Mouse (Mus musculus): ENCODE measurements around the gene Polr2j. TPM values are rescaled to one million over a fixed set of nuclear protein-coding genes. Genes with fewer than 3 reads are reported as not detected.
"Not testable (repeated sequence)": the region's sequence is repeated elsewhere in the genome, so short reads cannot be mapped to it uniquely, and the experiment has no call there.

The Polr2j gene
- polyA plus RNA-seq, 1 experiment from 2014 or later, result 198 TPM

DNA sequence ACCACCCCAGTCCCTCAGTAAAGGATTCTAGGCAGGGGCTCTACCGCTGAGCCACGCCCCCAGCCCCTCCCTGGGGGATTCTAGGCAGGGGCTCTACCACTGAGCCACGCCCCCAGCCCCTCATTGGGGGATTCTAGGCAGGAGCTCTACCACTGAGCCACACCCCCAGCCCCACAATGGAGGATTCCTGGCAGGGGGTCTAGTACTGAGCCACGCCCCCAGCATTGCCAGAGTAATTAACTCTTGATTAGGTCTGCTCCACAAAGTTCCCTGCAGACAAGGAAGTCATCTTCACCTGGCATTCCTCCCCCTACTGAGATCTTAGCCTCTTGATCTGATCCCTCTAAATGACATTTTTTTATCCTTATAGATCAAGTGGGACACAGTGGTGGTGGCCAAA, 2.9 kb upstream of the Polr2j start:
- ATAC-seq (ENCODE audit: borderline replicate concordance, extremely low read depth, low FRiP score, low TSS enrichment); H3K27ac ChIP-seq; H3K27me3 ChIP-seq; H3K4me3 ChIP-seq; H3K36me3 ChIP-seq; H3K9me3 ChIP-seq; H3K4me2 ChIP-seq; H3K9ac ChIP-seq: not testable (repeated sequence)
- 47% methylated on average over 4 of the region's 4 CpGs for WGBS
- peaks cover 18% of the 10 kb centered on the region for H3K4me1 ChIP-seq

GRCm38 (mm10) chr5:136116784-136117112, 317 bp downstream of the Polr2j start:
- ATAC-seq (ENCODE audit: borderline replicate concordance, extremely low read depth, low FRiP score, low TSS enrichment), result peak; percentile 35; the same call in 1 of the 2 replicates
- H3K4me2 ChIP-seq, result peak overlapping the region; percentile 67
- H3K27ac ChIP-seq, result no peak overlapping the region
- H3K36me3 ChIP-seq, result peaks cover 23% of the 10 kb centered on the region
- peak overlapping the region; percentile 89 for H3K9ac ChIP-seq
- WGBS, result under 1% methylated on average over 22 of the region's 22 CpGs
- no peaks in the 10 kb centered on the region for H3K27me3 ChIP-seq
- peaks cover 18% of the 10 kb centered on the region for H3K4me1 ChIP-seq
- no peaks in the 10 kb centered on the region for H3K9me3 ChIP-seq
- H3K4me3 ChIP-seq, result peak overlapping the region; percentile 86

GRCm38 (mm10) chr5:136122165-136122564, 5.7 kb downstream of the Polr2j start:
- Histone ChIP-seq H3K4me3 (no peak overlapping the region), H3K9ac (no peak overlapping the region), H3K4me1 (peaks cover 11% of the 10 kb centered on the region), H3K27me3 (no peaks in the 10 kb centered on the region), H3K9me3 (no peaks in the 10 kb centered on the region), H3K27ac (no peak overlapping the region), H3K36me3 (peaks cover 60% of the 10 kb centered on the region), H3K4me2 (no peak overlapping the region)
- no peak for ATAC-seq (ENCODE audit: borderline replicate concordance, extremely low read depth, low FRiP score, low TSS enrichment)
- 84% methylated on average over 10 of the region's 10 CpGs for WGBS

DNA sequence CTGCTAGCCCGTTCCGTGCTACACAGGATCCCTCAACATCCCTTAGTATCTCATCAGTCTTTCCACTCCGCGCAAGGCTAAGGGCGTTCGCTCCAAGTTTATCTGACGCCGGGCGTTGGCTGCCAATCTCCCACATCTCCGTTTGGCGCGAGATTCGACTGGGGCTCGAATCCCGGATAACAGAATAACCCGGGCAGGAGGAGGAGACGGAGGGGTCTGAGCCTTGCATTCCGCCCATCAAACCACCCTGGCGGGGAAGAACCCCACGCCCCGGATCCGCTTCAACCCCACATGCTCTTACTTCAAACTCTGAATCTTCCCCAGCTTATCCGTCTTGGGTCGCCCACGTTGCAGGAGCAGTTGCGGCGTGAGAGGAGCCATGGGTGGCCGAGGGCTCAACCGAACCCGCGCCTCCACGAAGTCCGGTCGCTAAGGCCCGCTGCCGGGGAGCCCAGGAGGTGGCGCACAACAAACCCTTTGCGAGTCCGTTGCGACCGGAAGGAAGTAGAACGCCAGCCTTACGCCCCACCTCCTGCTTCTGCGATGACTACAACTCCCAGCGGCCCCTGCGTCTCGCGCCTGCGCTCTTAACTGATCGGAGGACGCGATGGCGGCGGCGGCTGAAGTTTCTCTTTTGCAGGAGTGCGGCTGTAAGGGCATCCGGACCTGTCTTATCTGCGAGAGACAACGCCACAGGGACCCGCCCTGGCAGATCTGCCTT, 19.3 kb downstream of the Polr2j start, which contains the start of the genes Lrwd1 and Alkbh4:
Gene Lrwd1 (minus strand): TSS at position 504 of the 721 bp plus-strand sequence.
Gene Alkbh4 (plus strand): TSS at position 576 of the 721 bp plus-strand sequence.
- Histone ChIP-seq H3K4me2 (peak within 1 kb of the TSS; percentile 73), H3K27ac (peak within 1 kb of the TSS; percentile 74), H3K9me3 (no peaks in the 10 kb centered on the region), H3K27me3 (no peaks in the 10 kb centered on the region), H3K4me3 (peak within 1 kb of the TSS; percentile 72), H3K9ac (peak within 1 kb of the TSS; percentile 63), H3K4me1 (peaks cover 20% of the 10 kb centered on the region), H3K36me3 (peaks cover 25% of the 10 kb centered on the region)
- under 1% methylated on average over 60 of the region's 60 CpGs for WGBS
- ATAC-seq (ENCODE audit: borderline replicate concordance, extremely low read depth, low FRiP score, low TSS enrichment), result peak; percentile 94

DNA sequence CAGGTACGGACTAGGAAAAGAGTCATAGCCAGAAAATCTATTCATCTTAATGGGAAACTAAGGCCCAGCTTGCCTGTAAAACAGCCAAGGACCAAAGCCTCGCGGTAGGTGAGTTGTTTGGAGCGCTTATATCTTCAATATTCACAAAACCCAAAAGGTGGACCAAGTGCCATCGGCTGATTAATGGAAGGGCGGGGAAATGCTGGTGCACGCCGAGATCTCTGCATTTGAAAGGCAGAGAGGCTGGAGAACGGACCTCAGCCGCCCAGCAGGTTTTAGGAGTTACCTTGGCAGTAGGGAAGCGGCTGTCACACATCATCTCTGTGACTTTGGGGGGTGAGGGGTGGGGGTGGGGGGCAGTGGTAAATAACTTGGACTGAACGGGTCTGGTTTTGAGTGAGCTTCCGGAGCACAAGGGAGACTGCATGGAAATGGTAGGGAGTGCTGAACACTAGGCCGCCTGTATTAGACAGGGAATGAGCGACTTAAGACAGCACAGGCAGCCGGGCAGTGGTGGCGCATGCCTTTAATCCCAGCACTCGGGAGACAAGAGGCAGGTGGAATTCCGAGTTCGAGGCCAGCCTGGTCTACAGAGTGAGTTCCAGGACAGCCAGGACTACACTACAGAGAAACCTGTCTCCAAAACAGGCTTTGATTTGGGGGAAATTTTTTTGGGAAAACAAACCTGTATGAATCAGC, 20.0 kb downstream of the Polr2j start:
- H3K4me2 ChIP-seq, result peak overlapping the region; percentile 73
- peak overlapping the region; percentile 72 for H3K4me3 ChIP-seq
- no peak for ATAC-seq (ENCODE audit: borderline replicate concordance, extremely low read depth, low FRiP score, low TSS enrichment)
- peaks cover 20% of the 10 kb centered on the region for H3K4me1 ChIP-seq
- peak overlapping the region; percentile 55 for H3K27ac ChIP-seq
- H3K9me3 ChIP-seq, result no peaks in the 10 kb centered on the region
- peaks cover 30% of the 10 kb centered on the region for H3K36me3 ChIP-seq
- no peaks in the 10 kb centered on the region for H3K27me3 ChIP-seq
- WGBS, result 5% methylated on average over 20 of the region's 20 CpGs
- peak overlapping the region; percentile 63 for H3K9ac ChIP-seq

GRCm38 (mm10) chr5:136137658-136138274, 21.3 kb downstream of the Polr2j start:
- ATAC-seq (ENCODE audit: borderline replicate concordance, extremely low read depth, low FRiP score, low TSS enrichment), result no peak
- Histone ChIP-seq H3K27ac (no peak overlapping the region), H3K36me3 (peaks cover 39% of the 10 kb centered on the region), H3K9me3 (no peaks in the 10 kb centered on the region), H3K4me3 (peak overlapping the region; percentile 72; the same call in 1 of the 2 replicates), H3K4me1 (peaks cover 20% of the 10 kb centered on the region), H3K9ac (no peak overlapping the region), H3K27me3 (no peaks in the 10 kb centered on the region), H3K4me2 (0 out of 2 replicates have a peak overlapping the region, but pooled peaks have one; percentile 73)
- WGBS, result 68% methylated on average over 13 of the region's 13 CpGs

DNA sequence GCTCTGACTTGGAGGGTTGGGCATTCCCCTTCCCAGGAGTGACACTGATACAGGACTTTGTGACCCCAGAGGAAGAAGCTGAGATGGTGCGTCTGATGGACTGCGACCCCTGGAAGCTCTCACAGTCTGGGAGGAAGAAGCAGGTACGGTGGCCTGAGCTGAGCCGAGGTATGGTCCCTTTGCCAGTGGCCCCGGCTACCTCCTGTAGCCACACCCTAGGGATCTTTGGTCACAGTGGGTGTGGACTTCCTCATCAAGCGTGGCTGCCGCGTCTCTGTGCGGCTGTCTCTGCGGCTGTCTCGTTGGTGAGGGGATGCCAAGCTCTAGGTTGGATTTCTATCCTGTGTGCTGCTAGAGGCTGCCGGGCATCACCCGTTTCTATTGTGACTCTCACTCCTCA, 23.0 kb downstream of the Polr2j start:
- no peak overlapping the region for H3K9ac ChIP-seq
- WGBS, result 91% methylated on average over 13 of the region's 13 CpGs
- ATAC-seq (ENCODE audit: borderline replicate concordance, extremely low read depth, low FRiP score, low TSS enrichment), result no peak
- H3K4me3 ChIP-seq, result no peak overlapping the region
- peaks cover 34% of the 10 kb centered on the region for H3K36me3 ChIP-seq
- no peaks in the 10 kb centered on the region for H3K9me3 ChIP-seq
- no peaks in the 10 kb centered on the region for H3K27me3 ChIP-seq
- H3K4me2 ChIP-seq, result no peak overlapping the region
- H3K27ac ChIP-seq, result no peak overlapping the region
- H3K4me1 ChIP-seq, result peaks cover 20% of the 10 kb centered on the region

GRCm38 (mm10) chr5:136140057-136140482, 23.6 kb downstream of the Polr2j start:
- 94% methylated on average over 10 of the region's 10 CpGs for WGBS
- Histone ChIP-seq H3K27ac (no peak overlapping the region), H3K4me3 (no peak overlapping the region), H3K9me3 (no peaks in the 10 kb centered on the region), H3K27me3 (no peaks in the 10 kb centered on the region), H3K4me1 (peaks cover 13% of the 10 kb centered on the region), H3K36me3 (peaks cover 34% of the 10 kb centered on the region), H3K9ac (no peak overlapping the region), H3K4me2 (no peak overlapping the region)
- ATAC-seq (ENCODE audit: borderline replicate concordance, extremely low read depth, low FRiP score, low TSS enrichment), result no peak

- H3K4me3 ChIP-seq, result no peak overlapping the region
- 79% methylated on average over 5 of the region's 5 CpGs for WGBS
- H3K9ac ChIP-seq, result no peak overlapping the region
- H3K27ac ChIP-seq, result no peak overlapping the region
- H3K36me3 ChIP-seq, result peaks cover 34% of the 10 kb centered on the region
- H3K9me3 ChIP-seq, result no peaks in the 10 kb centered on the region
- no peak overlapping the region for H3K4me2 ChIP-seq
- ATAC-seq (ENCODE audit: borderline replicate concordance, extremely low read depth, low FRiP score, low TSS enrichment), result no peak
- no peaks in the 10 kb centered on the region for H3K27me3 ChIP-seq
- no peaks in the 10 kb centered on the region for H3K4me1 ChIP-seq
Observed at GRCm38 (mm10) chr5:136142746-136143145, 26.3 kb downstream of the Polr2j start.

DNA sequence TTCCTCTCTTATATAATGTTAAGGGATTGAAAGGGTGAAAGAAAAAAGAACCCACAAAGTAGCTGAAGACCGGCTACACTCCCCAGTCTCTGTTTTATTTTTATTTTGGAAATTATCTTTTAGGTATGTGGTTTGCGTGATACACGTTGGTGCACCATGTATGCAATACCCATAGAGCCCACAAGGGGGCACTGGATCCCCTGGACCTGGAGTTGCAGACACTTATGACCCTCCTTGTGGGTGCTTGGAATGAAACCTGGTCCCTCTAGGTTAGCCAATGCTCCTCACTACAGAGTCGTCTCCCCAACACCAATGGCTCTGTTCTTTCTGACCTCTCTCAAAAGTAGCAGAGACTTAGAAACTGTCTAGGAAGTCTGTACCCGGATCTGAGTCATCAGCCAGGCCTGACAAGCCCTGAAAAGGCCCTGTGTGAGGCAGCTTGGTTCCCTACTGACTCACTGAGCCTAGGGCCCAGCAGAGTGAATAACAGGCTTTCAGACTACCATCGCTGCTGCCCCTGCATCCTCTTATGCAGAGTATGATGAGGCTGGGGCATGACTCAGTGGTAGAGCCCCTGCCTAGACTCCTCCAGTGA, 26.8 kb downstream of the Polr2j start:
- H3K4me3 ChIP-seq, result no peak overlapping the region
- no peak overlapping the region for H3K9ac ChIP-seq
- no peaks in the 10 kb centered on the region for H3K9me3 ChIP-seq
- ATAC-seq (ENCODE audit: borderline replicate concordance, extremely low read depth, low FRiP score, low TSS enrichment), result no peak
- H3K36me3 ChIP-seq, result peaks cover 34% of the 10 kb centered on the region
- H3K4me1 ChIP-seq, result no peaks in the 10 kb centered on the region
- no peak overlapping the region for H3K27ac ChIP-seq
- H3K4me2 ChIP-seq, result no peak overlapping the region
- no peaks in the 10 kb centered on the region for H3K27me3 ChIP-seq
- WGBS, result 86% methylated on average over 6 of the region's 6 CpGs

DNA sequence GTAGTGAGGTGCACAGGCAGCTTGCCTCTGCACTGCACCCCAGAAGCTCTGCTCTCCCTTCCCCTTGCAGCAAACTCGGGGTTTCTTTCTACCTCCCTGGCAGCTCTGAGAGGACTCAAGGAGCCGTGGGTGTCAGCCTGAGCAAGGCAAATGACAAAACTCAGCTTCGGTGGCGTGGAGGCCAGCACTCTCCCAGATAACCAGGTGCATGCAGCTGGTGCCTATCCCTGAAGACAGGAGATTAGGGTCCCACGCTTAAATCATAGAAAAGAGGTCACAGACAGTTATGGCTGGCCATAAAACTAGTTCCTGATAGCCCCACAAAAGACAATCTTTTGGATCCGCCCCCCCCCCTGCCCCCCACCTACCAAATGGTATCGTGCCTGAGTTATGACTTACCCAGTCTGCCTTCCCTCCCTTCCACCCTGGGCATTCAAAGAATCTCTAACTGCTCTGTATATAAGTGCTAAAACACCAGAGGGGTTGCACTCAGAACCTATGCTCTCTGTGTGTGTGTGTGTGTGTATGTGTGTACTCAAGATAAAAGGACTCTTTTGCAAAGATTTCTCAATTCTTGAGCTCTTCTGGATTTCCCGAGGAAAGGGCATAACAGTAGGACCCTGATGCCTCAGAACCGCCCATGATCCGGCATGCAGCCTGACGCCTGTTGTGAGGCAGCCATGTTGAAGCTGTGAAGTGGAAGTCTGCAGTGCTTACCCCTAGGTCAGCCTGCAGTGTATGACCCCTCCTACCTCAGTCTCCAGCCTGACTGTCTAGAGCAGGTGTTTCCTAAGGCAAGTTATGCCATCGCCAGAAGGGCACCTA, 28.4 kb downstream of the Polr2j start:
- Histone ChIP-seq H3K36me3 (peaks cover 25% of the 10 kb centered on the region), H3K27me3 (no peaks in the 10 kb centered on the region), H3K9me3 (no peaks in the 10 kb centered on the region), H3K9ac (no peak overlapping the region), H3K27ac (no peak overlapping the region), H3K4me2 (no peak overlapping the region), H3K4me1 (no peaks in the 10 kb centered on the region), H3K4me3 (no peak overlapping the region)
- ATAC-seq (ENCODE audit: borderline replicate concordance, extremely low read depth, low FRiP score, low TSS enrichment), result no peak
- 48% methylated on average over 12 of the region's 12 CpGs for WGBS

Measured in lung, embryonic 15.5 days (tissue).